Mouse (Mus musculus): ENCODE results near the gene Cntfr. TPM values are rescaled to one million over a fixed set of nuclear protein-coding genes. Genes with fewer than 3 reads are reported as not detected.
"Not testable (repeated sequence)": the region's sequence is repeated elsewhere in the genome, so short reads cannot be mapped to it uniquely, and the experiment has no call there.

Gene Cntfr
- polyA plus RNA-seq (2015; fragmentation: Nextera tagmentation; extraction: Ambion mirVana) = 28.9 and 29.7 TPM in 2 replicates

DNA sequence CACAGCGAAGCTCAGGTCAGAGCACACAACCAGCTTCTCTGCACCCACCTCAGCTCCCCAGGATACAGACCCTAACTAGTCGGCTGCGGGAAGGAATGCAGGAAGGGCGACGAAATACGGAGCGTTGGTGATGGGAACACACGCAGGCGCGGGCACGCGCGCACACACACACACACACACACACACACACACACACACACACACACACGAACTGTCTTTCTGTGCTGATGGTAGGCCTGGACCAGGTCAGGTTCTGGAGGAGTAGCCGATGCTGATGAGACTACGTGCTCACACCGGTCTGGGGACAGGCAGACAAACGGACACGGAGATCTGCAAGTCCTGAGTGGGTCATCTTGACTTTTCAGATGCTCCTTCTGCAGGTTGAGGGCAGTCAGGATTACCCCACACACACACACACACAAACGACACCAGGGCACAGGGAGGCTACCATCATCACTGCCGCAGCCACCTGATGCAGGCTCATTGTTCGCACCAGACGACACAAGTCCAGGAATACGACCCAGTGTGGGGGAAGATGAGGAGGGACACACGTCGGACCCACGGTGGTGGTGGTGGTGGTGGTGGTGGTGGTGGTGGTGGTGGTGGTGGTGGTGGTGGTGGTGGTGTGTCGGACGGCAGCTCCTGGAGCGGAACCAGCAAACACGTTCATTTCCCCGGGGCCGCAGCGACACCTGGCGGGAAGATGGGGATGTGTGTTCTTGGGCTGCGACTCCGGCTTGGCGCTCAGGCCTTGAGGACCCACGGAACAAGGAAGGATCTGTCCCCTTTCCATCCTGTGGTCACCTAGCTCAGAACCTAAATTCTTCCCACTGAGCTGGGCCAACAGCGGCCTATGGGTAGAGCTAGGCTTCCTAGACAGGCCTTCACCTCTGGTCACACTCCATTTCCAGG lies at the start of gene Cntfr:
Gene Cntfr (minus strand): TSS at position 160 of the 912 bp plus-strand sequence.
- H3K36me3 ChIP-seq; H3K9ac ChIP-seq; H3K27ac ChIP-seq (replicated peaks); H3K9me3 ChIP-seq; H3K4me1 ChIP-seq (replicated peaks); H3K27me3 ChIP-seq; ATAC-seq (ENCODE audit: low read depth): not testable (repeated sequence)
- 24% methylated on average over 27 of the region's 40 CpGs for WGBS
- peak within 1 kb of the TSS; percentile 27; the same call in 1 of the 2 replicates for H3K4me3 ChIP-seq
- peak within 1 kb of the TSS; percentile 41 for H3K4me2 ChIP-seq

- ATAC-seq (ENCODE audit: low read depth) = no peak
- no peaks in the 10 kb centered on the region for H3K36me3 ChIP-seq
- H3K27me3 ChIP-seq = 0 out of 2 replicates have a peak, but pooled peaks cover 9% of the 10 kb centered on the region
- H3K9me3 ChIP-seq = peaks cover 15% of the 10 kb centered on the region
- no peak overlapping the region for H3K27ac ChIP-seq (replicated peaks)
- no peak overlapping the region for H3K4me3 ChIP-seq
- H3K4me2 ChIP-seq = no peak overlapping the region
- 93% methylated on average over 1 of the region's 1 CpGs for WGBS
- no peak overlapping the region for H3K9ac ChIP-seq
- H3K4me1 ChIP-seq (replicated peaks) = peaks cover 7% of the 10 kb centered on the region
These were observed 48.1 kb upstream of the Cntfr start for GRCm38 (mm10) chr4:41745021-41745420.

- peaks cover 15% of the 10 kb centered on the region for H3K9me3 ChIP-seq
- peaks cover 16% of the 10 kb centered on the region for H3K4me1 ChIP-seq (replicated peaks)
- H3K4me3 ChIP-seq = no peak overlapping the region
- peaks cover 3% of the 10 kb centered on the region for H3K36me3 ChIP-seq
- no peak for ATAC-seq (ENCODE audit: low read depth)
- no peak overlapping the region for H3K9ac ChIP-seq
- H3K27ac ChIP-seq (replicated peaks) = no peak overlapping the region
- H3K4me2 ChIP-seq = no peak overlapping the region
- WGBS = 82% methylated on average over 2 of the region's 2 CpGs
- H3K27me3 ChIP-seq = 0 out of 2 replicates have a peak, but pooled peaks cover 4% of the 10 kb centered on the region
These were observed 47.2 kb upstream of the Cntfr start for GRCm38 (mm10) chr4:41744131-41744530.

GRCm38 (mm10) chr4:41741158-41741560 lies 44.3 kb upstream of the Cntfr start:
- Histone ChIP-seq H3K27me3 (no peaks in the 10 kb centered on the region), H3K27ac (replicated peaks) (peak overlapping the region; percentile 87), H3K36me3 (peaks cover 12% of the 10 kb centered on the region), H3K4me1 (replicated peaks) (peaks cover 19% of the 10 kb centered on the region), H3K9ac (peak overlapping the region; percentile 83), H3K4me3 (peak overlapping the region; percentile 79), H3K9me3 (0 out of 2 replicates have a peak, but pooled peaks cover 4% of the 10 kb centered on the region), H3K4me2 (peak overlapping the region; percentile 84)
- peak; percentile 97 for ATAC-seq (ENCODE audit: low read depth)
- WGBS = 0% methylated on average over 27 of the region's 27 CpGs

GRCm38 (mm10) chr4:41740380-41741157 lies 43.7 kb upstream of the Cntfr start:
- Histone ChIP-seq H3K4me1 (replicated peaks) (peaks cover 19% of the 10 kb centered on the region), H3K27ac (replicated peaks) (peak overlapping the region; percentile 87), H3K9ac (peak overlapping the region; percentile 83), H3K9me3 (no peaks in the 10 kb centered on the region), H3K27me3 (no peaks in the 10 kb centered on the region), H3K4me2 (peak overlapping the region; percentile 84), H3K4me3 (peak overlapping the region; percentile 79), H3K36me3 (peaks cover 12% of the 10 kb centered on the region)
- under 1% methylated on average over 48 of the region's 48 CpGs for WGBS
- peak; percentile 87 for ATAC-seq (ENCODE audit: low read depth)

DNA sequence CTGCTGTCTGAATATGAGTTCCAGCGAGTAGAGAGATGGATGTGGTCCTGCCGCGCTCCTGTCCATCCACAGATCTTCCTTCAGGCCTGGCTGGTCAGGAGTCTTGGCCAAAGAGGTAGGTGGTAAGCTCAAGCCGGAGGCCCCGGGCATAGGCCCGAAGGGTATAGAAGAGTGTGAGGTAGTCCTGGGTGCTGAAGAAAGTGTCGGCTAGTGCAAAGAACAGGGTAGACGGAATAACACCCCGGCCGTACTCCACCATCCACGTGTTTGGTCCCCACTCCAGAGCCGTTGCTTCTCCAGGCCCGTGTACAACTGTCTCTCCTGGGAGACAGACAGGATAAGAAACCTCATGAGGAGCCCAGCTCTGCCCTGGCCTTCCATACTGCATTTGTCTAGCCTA lies 42.4 kb upstream of the Cntfr start:
- Histone ChIP-seq H3K36me3 (peaks cover 12% of the 10 kb centered on the region), H3K4me1 (replicated peaks) (peaks cover 19% of the 10 kb centered on the region), H3K4me3 (no peak overlapping the region), H3K4me2 (peak overlapping the region; percentile 84), H3K9me3 (no peaks in the 10 kb centered on the region), H3K9ac (no peak overlapping the region), H3K27me3 (no peaks in the 10 kb centered on the region), H3K27ac (replicated peaks) (no peak overlapping the region)
- no peak for ATAC-seq (ENCODE audit: low read depth)
- 91% methylated on average over 13 of the region's 13 CpGs for WGBS

GRCm38 (mm10) chr4:41738256-41738603 lies 41.3 kb upstream of the Cntfr start:
- H3K4me3 ChIP-seq = no peak overlapping the region
- H3K27me3 ChIP-seq = peaks cover 5% of the 10 kb centered on the region
- 70% methylated on average over 1 of the region's 1 CpGs for WGBS
- no peaks in the 10 kb centered on the region for H3K9me3 ChIP-seq
- no peak overlapping the region for H3K27ac ChIP-seq (replicated peaks)
- ATAC-seq (ENCODE audit: low read depth) = no peak
- H3K36me3 ChIP-seq = peaks cover 12% of the 10 kb centered on the region
- no peak overlapping the region for H3K9ac ChIP-seq
- H3K4me1 ChIP-seq (replicated peaks) = peaks cover 19% of the 10 kb centered on the region
- H3K4me2 ChIP-seq = no peak overlapping the region

GRCm38 (mm10) chr4:41737602-41738255 lies 40.8 kb upstream of the Cntfr start:
- Histone ChIP-seq H3K27ac (replicated peaks) (no peak overlapping the region), H3K4me2 (no peak overlapping the region), H3K9ac (no peak overlapping the region), H3K27me3 (peaks cover 10% of the 10 kb centered on the region), H3K4me3 (no peak overlapping the region), H3K36me3 (peaks cover 12% of the 10 kb centered on the region), H3K9me3 (no peaks in the 10 kb centered on the region), H3K4me1 (replicated peaks) (peaks cover 19% of the 10 kb centered on the region)
- 44% methylated on average over 8 of the region's 8 CpGs for WGBS
- ATAC-seq (ENCODE audit: low read depth) = no peak

- H3K27me3 ChIP-seq = peaks cover 70% of the 10 kb centered on the region
- H3K4me3 ChIP-seq = peak within 1 kb of the TSS; percentile 32
- H3K4me1 ChIP-seq (replicated peaks) = peaks cover 35% of the 10 kb centered on the region
- H3K4me2 ChIP-seq = peak within 1 kb of the TSS; percentile 65
- no peak for ATAC-seq (ENCODE audit: low read depth)
- peak within 1 kb of the TSS; percentile 47 for H3K9ac ChIP-seq
- H3K27ac ChIP-seq (replicated peaks) = no peak within 1 kb of the TSS
- no peaks in the 10 kb centered on the region for H3K36me3 ChIP-seq
- 2% methylated on average over 50 of the region's 50 CpGs for WGBS
- H3K9me3 ChIP-seq = no peaks in the 10 kb centered on the region
These were observed 34.3 kb upstream of the Cntfr start, which contains the start of gene Arid3c for GRCm38 (mm10) chr4:41731052-41731765. Arid3c (minus strand) TSS chr4:41731142.

- Histone ChIP-seq H3K4me3 (0 out of 2 replicates have a peak overlapping the region, but pooled peaks have one; percentile 0), H3K27ac (replicated peaks) (peak overlapping the region; percentile 55), H3K27me3 (peaks cover 80% of the 10 kb centered on the region), H3K4me1 (replicated peaks) (peaks cover 57% of the 10 kb centered on the region), H3K9ac (0 out of 2 replicates have a peak overlapping the region, but pooled peaks have one; percentile 27), H3K36me3 (no peaks in the 10 kb centered on the region), H3K9me3 (no peaks in the 10 kb centered on the region), H3K4me2 (peak overlapping the region; percentile 42)
- ATAC-seq (ENCODE audit: low read depth) = peak; percentile 30
- WGBS = 7% methylated on average over 20 of the region's 20 CpGs
These were observed 30.1 kb upstream of the Cntfr start for GRCm38 (mm10) chr4:41726826-41727621.
